Mouse (Mus musculus) megakaryocyte, embryonic 14.5 days (primary cell): ENCODE data around the gene Arf3.

Experiments
- FLI1 ChIP-seq: IDR thresholded peaks from 2 replicates; pipeline ENCODE4 v1.6.1; 2012; ENCODE audit warnings: low read length, inconsistent platforms, mixed read lengths
- GATA1 ChIP-seq: IDR thresholded peaks from 3 replicates; pipeline ENCODE4 v1.6.1; 2012; ENCODE audit warnings: mixed read lengths, low read length, inconsistent platforms, borderline replicate concordance

GRCm38 (mm10) chr15:98762201-98762621, 803 bp downstream of the Arf3 start:
- TF ChIP-seq GATA1 (no peak), FLI1 (no peak)
